Mouse (Mus musculus) liver, embryonic 14.5 days (tissue): Measurements from ENCODE around the gene Rsf1.
A peak's percentile ranks its signal among the peaks of the same experiment; 100 is the strongest.

ENCODE experiments used
- CTCF ChIP-seq: IDR thresholded peaks from 2 replicates; pipeline ENCODE4 v1.5.1; 2016; ENCODE audit warnings: antibody characterized with exemption, low read depth, control low read depth
- EP300 ChIP-seq: IDR thresholded peaks from 2 replicates; pipeline ENCODE4 v1.6.1; 2016; ENCODE audit warnings: antibody characterized with exemption, low read depth

DNA sequence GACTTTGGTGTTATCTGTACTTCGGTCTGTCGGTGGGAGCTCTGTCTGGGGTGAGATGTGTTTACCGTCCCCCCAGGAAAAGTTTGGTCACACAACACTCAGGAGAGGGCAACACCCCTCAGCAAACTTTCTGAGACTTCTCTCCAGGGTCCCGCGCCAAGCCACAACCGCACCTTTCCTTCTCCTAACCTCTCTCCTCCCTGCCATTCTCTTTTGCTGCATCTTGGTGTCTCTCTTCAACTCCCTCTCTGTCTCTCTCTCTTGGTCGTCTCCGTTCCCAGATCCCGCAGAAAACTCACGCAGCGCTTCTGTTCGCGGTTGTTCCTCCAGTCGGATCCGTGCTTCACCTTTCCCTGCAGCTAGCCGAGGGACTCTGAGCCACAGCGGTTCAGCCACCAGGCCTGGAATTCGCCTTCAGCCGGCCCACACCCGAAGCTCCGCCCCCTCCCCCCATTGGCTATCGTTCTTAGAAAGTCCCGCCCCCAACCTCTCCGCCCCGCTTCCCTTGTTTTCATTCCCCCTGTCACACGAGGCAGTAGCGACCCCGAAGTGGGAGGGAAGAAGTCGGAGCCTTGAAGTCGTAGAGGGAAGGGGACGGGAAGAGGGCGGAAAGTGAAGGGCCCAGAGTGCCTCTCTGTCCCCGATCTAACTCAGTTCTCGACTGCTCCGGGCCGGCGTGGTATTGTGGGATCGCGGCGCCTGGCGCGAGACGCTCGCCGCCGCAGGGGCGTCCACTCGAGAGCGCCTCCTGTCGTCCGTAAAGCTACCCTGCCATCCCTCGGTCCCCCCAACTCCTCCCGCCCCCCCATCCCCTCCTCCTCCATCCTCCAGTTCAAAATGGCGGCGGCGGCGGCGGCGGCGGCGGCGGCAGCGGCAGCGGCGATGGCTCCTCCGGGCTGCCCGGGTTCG is at the start of gene Rsf1, which contains the start of gene Aamdc:
- TF ChIP-seq CTCF: peak; percentile 86
- no peak for TF ChIP-seq EP300
